Mouse (Mus musculus) adrenal gland, adult 8-10 months (tissue): ENCODE results near the gene Ufsp1. TPM values are rescaled to one million over a fixed set of nuclear protein-coding genes. Genes with fewer than 3 reads are reported as not detected.
"Not testable (repeated sequence)": the region's sequence is repeated elsewhere in the genome, so short reads cannot be mapped to it uniquely, and the experiment has no call there.

Experiments used
- DNase-seq: peaks from one replicate; pipeline ENCODE4 v3.0.0; 2022
- total RNA-seq, 4 experiments: library from RNA; stranded (reverse); gene quantifications; 2 replicates each; pipeline ENCODE4 v1.2.4; 2022

Ufsp1 gene
- 10 to 100 TPM; 13.0 to 16.4 (median 15.8) TPM for total RNA-seq

DNA sequence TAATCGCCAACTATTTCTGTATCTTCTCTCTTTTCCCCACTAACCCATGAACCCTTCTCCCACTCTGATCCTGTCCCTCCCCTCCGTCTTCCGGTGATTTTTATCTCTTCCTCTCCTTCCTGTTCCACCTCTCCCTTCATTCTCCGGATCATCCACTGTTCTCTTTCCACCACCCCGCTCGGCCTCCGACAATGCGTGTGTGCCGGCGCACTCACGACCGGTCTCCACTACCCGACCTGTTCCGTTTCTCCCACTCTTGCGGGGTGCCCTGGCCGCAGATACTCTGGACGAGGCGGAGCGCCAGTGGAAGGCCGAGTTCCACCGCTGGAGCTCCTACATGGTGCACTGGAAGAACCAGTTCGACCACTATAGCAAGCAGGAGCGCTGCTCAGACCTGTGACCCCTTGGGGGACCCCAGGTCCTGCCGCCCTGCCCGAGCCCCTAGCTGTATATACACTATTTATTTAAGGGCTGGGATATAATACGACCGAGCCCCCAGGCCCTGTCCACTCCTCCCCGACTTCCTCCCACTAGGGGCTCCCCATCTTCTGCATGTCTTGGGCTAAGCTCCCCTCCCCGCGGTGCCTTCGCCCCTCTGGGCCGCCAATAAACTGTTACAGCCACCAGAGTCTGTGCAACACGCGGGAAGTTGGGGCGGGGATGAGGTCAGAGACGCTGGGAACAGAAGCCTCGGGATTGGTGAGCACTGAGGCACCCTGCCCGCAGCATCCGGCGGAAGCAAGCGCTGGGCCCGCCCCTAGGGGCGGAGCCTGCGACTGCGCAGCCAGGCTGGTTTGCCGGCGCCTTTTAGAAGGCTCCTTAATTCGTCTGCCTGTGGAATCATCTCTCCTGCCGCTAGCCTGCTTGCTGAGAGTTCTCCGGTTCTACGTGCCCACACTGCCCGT, at the start of gene Ufsp1:
Gene Ufsp1, plus strand, starts transcription at position 791 of the 905 bp plus-strand sequence.
- DNase-seq: peak; percentile 95

DNA sequence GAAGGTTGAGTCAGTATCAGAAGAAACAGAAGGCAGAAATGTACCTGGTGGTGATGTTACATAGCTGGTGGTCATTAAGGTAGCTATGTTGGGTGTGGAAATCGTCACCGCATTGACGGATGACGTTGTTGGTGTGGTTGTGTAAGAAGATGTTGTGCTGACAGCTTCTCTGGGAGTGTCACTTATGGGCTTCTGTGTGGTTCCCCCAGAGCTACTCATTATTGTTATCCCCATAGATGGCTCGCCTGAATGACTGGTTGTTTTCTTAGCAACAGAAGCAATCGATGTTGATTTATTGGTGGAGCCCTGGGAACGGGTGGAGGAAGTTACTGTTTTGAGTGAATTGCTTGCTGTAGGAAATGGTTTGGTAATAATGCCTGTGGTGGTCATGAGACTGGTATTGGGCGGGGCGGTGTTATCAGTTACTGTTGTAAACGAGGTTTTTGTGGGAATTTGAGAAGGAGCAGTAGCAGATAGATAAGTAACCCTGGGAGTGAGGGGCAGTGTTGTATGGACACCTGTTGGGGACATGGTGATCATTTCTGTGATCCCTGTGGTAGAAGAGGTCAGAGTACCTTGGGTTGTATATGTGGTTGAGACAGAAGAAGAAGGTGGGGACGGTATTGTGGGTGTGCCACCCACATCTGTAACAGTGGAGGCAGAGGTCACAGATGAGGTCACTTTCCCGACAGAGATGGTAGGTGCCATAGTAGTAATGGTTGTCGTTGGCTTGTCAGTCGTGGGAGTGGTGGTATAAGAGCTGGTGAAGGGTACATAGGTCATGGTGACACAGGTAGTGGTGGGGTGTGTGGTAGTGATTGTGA, 30.3 kb upstream of the Ufsp1 start:
- no peak for DNase-seq

DNA sequence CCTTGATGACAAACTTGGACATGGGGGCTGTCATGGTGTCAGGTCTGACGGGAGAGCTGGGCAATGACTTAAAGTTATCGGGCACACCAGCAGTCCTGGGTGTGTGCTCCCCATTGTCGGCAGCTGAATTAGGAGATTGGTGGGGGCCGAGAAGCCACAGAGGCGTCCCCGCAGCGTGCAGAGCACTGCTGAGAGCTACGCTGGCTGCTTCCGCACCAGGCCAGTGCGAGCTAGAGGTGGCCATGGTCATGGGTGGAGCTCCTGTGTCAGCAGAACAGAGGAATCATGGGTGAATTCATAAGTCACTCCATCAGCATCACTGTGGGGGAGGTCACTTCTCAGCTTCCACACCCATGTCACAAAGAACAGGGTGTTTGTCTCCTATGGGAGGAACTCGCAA, 29.6 kb upstream of the Ufsp1 start:
- DNase-seq: no peak

DNA sequence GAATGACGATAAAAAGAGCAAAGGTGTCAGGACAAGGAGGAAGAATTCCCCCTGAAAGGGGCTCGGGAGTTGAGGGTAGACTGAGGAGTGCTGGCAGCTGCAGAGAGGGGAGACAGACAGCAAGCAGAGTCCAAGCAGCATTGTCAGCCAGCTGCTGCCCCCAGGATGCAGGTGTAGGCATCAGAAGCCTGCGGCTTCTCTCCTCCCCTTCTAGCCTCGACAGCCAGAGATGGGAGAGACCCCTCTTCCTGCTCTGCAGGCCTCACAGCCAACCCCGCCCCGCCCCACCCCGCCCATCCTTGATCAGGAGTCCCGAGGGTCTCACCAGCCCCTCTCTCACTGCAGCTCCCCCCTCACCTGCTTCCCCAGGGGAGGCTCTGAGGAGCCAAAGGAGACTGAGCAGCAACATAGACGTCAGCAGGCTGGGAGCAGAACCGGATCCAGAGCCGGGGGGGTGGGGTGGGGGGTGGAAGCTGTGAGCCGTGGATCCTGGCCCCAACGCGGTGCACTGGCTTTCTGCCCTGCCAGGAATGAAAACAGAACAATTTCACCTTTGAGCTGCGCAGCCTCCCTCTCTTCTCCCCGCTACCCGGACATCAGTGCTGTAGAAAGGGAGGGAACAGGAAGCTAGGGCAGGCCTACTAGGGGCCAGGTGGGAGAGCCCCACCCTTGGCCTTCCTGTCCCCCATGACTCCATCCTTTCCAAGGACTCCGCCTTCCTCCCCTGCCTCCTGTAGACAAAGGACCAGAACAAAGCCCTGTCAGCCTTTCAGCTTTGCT, 26.1 kb upstream of the Ufsp1 start:
- no peak for DNase-seq

DNA sequence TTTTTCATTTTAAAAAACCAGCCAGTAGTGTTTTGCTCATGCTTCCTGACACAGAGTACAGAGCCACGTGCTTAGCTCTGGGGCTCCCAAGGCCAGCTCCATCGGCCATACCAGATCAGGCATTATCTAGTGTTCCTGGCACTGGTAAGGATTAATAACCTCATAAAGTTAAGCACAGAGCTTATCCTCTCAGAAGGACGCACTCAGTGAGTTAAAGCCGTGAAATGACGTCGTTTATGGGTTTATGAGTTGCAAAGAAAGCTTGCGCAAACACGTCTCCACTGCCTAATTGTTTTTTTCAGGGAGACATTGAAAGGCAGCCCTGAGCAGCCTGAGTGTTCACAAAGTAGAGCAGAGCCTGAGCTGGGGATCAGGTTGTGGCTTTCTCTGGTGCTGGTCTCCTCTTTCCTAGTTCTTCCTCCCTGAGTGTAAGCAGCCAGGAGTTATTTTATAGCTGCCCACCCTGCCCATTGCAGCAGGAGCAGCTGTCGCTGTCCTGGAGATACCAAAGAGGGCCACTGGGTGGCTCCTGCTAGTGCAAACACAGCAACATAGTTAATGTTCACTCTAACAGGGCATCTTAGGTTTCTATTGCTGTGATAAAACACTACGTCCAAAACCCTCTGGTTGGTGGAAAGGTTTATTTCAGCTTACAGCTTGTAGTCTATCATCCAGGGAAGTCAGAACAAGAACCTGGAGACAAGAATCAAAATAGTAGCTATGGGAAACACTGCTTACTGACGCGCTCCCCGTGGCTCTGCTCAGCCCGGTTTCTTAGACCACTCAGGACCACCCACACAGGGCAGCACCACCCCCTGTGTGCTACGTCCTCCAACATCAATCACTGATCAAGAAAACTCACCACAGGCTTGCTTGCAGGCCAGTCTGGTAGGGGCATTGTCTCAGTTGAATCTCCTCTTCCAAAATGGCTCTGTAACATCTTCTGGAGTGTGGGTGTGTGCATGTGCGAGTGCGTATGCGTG, 16.8 kb upstream of the Ufsp1 start:
- DNase-seq: no peak

DNA sequence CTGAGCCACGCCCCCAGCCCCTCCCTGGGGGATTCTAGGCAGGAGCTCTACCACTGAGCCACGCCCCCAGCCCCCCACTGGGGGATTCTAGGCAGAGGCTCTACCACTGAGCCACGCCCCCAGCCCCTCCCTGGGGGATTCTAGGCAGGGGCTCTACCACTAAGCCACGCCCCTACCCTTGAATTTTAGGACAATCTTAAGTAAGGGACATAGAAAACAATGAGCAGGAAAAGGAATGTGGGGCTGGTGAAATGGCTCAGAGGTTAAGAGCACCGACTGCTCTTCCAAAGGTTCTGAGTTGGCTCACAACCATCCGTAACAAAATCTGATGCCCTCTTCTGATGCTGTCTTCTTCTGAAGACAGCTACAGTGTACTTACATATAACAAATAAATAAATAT, 10.0 kb upstream of the Ufsp1 start:
- DNase-seq: not testable (repeated sequence)

DNA sequence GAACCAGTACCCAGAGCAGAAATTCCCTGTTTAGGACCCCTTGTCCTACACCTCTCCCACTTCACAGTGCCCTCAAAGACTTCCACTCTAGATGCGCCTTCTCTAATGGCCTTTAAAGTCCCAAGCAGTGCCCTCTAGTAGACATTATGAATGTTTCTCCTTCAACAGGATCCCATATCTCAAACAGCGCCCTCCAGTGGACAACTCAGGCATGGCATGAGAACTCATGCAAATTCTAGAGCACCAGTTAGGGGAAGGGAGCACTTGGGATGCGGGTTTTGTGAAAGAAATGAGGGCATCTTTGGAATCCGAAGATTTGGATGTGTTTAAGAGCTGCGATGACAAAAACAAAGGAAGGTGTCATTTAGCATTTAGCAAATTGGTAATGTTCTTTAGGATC, 9.4 kb upstream of the Ufsp1 start:
- no peak for DNase-seq

DNA sequence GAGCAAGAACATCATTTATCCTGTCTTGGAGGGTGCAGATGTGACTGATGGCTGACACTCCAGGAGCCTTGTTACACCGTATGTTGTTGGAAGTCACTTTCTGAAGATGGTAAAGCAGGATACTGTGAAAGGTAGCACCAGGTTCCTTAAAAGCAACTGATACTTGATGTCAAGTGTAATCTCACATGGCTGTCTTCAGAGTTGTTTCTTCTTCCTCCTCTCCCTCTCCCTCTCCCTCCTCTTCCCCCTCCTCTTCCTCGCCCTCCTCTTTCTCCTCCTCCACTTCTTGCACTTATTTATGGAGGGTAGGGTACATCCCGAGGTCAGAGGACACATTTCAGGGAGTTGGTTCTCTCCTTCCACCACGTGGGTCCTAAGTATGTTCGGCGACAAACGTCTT, 8.4 kb upstream of the Ufsp1 start:
- DNase-seq: no peak

DNA sequence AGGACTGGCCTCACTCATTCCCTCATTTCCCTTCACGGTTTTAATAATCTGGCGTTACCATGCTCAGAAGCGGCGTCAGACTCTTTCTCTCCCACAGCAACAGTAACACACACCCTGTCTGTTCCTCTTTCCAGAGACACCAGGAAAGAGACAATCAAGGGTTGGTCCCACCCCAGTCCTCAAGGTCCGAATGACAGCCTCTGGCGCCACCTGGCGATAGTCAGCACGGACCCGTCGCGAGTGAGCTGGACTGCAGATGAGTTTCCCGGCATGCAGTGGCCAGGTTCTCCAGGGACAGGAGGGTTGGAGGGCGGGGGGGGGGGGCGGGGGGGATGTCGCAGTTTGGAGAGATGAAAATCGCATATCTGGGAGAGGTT, 7.8 kb upstream of the Ufsp1 start:
- DNase-seq: peak; percentile 74

DNA sequence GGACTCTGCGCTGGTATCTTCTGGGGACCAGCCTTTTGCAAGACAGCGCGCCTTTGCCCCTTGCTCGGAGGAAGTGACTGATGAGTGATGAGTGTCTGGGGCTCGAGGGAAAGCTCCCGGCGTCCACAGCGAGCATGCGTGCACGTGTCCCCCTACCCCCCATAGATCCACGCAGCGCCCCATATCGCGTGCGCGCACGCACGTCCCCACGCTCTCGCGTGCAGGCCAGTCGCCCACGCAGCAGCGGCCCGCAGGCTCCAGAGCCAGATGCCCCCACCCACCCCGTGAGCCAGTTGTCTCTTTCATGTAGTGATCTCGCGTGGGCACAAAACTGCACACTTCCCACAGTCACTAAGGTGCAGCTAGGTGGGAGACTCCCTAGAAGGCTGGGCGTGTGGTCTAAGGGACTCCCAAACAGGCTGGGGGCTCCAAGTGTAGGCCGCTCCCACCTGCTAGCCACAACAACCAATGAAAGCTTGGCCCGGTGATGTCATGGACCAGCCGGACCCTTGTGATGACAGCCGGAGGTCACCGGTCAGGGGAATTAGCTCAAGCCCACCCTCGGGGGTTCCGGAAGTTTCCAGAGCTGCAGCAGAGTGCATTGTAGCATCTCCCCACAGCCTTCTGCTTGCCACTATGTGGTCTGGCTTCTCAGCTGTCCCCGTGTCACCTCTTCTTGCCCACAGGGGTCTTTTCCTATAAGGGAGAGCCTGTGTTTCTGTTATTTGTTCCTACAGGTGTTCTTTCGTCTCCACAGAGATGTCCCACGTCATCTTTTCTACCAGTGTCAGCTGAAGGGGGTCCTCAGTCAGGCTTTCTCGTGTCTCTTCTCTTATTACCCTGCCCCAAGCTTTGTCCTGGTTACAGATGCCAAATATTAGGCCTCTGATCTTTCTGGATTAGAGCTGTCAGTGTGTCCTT, 7.1 kb upstream of the Ufsp1 start, which contains the start of gene Ache:
Gene Ache, plus strand, starts transcription at position 488 of the 921 bp plus-strand sequence.
- no peak for DNase-seq

DNA sequence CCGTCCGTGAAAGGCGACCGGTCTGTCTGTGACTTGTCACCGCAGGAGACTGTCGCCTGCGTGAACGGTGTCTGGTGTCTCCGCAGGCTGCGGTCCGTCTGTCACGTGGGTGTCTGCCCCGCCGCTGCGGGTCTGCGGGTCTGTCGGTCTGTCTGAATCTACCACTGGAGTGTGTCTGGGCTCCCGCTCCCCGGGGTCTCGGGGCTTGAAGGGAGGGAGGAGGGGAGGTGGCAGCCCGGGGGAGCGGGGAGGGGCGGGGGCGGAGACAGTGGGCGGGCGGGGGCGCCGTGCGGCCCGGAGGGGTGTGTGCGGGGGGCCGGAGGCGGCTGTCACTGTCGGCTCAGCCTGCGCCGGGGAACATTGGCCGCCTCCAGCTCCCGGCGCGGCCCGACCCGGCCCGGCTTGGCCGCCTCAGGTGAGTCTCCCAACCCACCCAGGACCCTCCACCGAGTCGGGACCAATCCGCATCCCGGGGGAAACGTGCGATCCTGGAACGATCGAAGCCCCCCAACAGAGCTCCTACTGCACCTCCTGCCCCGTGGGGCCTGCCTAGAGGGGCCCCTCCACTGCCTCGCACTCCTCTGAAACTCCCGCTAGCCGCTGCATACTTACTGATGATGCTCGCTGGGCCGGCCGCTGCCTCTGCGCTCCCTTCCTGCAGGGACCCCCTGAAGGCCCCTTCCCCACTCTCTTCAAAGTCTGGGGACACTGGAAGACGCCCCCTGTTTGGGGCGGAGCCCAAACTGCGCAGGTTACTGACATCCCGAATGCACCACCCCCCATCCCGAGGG, 6.3 kb upstream of the Ufsp1 start:
- no peak for DNase-seq

DNA sequence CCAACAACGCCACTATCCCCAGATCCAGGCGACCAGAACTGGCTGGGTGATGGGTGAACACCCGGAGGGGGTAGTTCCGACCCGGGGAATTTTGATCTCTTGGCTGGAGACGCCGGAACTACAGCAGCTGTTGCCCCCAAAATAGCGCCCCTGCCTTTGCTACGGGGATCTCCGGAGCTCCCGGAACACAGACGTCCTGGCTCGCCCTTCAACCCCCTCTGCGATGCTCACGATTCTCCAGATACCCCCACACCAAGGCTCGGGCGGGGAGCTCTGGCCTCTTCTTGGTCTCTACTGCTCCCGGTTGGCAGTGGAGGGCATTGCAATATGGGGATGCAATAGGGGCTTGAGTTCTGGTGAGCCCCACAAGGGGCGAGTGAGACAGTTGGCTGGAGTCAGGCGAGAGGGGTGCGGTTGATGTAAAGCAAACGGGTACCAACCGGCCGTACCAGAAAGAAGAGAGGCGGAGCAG, 5.4 kb upstream of the Ufsp1 start:
- no peak for DNase-seq

DNA sequence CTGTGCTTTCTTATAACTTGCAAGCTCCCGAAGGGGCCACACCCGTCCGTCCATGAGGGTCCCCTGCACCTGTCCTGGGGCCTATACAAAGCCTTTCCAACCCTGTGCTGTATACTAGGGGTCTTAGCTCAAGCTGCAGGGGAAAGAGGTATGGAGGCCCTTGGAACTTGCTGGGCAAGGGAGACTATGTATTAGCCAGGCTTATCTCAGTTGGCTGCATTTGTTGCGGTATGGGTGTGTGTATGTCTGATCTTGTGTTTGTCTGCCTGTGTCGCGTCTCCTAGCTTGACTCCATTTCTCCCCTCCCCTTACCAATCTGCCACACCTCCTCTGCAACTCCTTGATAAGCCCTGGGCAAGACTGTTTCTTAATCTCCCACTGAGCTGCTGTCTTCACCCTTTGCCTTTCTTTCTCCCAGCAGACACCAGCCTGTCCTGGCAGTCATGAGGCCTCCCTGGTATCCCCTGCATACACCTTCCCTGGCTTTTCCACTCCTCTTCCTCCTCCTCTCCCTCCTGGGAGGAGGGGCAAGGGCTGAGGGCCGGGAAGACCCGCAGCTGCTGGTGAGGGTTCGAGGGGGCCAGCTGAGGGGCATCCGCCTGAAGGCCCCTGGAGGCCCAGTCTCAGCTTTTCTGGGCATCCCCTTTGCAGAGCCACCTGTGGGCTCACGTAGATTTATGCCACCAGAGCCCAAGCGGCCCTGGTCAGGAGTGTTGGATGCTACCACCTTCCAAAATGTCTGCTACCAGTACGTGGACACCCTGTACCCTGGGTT, 4.7 kb upstream of the Ufsp1 start:
- no peak for DNase-seq

DNA sequence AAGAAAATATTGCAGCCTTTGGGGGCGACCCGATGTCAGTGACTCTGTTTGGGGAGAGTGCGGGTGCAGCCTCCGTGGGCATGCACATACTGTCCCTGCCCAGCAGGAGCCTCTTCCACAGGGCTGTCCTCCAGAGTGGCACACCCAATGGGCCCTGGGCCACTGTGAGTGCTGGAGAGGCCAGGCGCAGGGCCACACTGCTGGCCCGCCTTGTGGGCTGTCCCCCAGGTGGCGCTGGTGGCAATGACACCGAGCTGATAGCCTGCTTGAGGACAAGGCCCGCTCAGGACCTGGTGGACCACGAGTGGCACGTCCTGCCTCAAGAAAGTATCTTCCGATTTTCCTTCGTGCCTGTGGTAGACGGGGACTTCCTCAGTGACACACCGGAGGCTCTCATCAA, 3.8 kb upstream of the Ufsp1 start:
- DNase-seq: no peak

DNA sequence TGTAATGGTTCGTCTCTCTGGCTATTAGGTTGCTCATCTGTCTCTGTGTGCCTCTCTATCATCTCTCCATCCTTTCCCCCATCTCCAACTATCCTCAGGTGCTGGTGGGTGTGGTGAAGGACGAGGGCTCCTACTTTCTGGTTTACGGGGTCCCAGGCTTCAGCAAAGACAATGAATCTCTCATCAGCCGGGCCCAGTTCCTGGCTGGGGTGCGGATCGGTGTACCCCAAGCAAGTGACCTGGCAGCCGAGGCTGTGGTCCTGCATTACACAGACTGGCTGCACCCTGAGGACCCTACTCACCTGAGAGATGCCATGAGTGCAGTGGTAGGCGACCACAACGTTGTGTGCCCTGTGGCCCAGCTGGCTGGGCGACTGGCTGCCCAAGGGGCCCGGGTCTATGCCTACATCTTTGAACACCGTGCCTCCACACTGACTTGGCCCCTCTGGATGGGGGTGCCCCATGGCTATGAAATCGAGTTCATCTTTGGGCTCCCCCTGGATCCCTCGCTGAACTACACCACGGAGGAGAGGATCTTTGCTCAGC, 3.0 kb upstream of the Ufsp1 start:
- no peak for DNase-seq

DNA sequence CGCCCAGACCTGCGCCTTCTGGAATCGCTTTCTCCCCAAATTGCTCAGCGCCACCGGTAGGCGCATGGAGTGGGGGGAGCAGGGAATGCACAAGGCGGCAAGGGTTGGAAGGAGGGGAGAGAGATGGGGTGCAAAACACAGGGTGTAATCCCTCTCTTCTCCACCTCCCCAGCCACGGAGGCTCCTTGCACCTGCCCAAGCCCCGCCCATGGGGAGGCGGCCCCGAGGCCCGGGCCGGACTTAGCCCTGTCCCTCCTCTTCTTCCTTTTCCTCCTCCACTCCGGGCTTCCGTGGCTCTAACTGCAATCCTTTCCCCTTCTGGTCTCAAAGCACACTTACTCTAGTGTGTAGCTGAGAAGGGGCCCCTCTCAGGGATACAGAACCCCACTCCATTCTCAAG, 1.1 kb upstream of the Ufsp1 start:
- peak; percentile 80 for DNase-seq

DNA sequence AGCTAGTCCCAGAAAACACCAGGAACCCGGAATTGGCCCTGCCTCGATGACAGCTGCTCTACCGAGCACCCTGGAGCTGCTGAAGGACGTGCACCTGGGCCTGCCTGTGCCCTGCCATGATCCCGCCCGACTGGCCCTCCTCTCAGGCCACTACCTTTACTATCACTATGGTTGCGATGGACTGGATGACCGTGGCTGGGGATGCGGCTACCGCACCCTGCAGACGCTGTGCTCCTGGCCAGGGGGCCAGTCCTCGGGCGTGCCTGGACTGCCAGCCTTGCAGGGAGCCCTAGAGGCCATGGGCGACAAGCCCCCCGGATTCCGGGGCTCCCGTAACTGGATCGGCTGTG, 290 bp downstream of the Ufsp1 start:
- no peak for DNase-seq

DNA sequence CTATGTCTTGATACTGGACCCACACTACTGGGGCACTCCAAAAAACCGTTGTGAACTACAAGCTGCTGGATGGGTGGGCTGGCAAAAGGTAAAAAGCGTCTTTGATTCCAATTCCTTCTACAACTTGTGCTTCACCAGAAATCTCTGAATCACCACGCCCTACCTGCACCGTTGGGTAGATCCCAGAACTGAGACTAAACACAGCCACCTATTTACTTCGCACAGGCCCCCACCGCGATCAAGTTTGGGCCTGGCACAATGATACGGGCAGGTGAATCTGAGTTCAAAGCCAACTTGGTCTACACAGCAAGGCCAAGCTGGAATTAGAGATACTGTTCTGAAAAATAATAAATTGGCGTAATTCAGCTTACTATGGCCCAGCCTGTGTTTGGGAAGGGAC, 867 bp downstream of the Ufsp1 start:
- no peak for DNase-seq
